Mouse (Mus musculus): Measurements from ENCODE around the gene Map1lc3a. TPM values are rescaled to one million over a fixed set of nuclear protein-coding genes. Genes with fewer than 3 reads are reported as not detected.

The Map1lc3a gene
- total and polyA plus RNA-seq, 2 experiments from 2014 or later: 425 to 789 TPM

DNA sequence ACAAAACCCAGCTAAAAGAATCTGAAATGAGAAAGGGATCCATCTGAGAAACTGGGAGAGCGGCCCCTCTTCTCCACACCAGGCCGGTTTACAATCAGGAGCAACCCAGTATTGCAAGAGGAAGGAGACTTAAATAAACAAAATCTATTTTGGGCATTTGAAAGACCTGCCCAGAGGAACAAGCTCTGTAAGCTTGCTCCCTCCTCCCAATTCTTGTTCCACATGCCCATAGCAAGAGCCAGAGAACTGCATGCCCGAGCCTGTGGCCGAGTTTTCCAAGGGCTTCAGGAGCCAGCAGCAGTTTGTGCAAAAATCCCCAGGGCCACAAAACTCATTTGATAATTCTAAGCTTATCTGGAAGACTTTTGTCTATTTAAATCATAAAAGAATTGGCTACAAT, 23.5 kb downstream of the Map1lc3a start:
- Histone ChIP-seq H3K36me3 (ENCODE audit: insufficient read depth) (peaks cover 40% of the 10 kb centered on the region), H3K9me3 (ENCODE audit: low read length) (no peaks in the 10 kb centered on the region), H3K4me1 (ENCODE audit: insufficient read depth) (no peaks in the 10 kb centered on the region), H3K27me3 (ENCODE audit: insufficient read depth, low read length) (no peaks in the 10 kb centered on the region), H3K4me3 (ENCODE audit: low read depth, low read length) (no peak overlapping the region), H3K27ac (ENCODE audit: low read depth, low read length) (no peak overlapping the region), H3K4me2 (ENCODE audit: low read depth) (no peak overlapping the region), H3K9ac (no peak overlapping the region)
- ATAC-seq (no peak), DNase-seq (no peak)
- no peak for TF ChIP-seq CTCF (IDR thresholded peaks at IDR 0.05; ENCODE audit: low read depth)
- WGBS: 86% methylated on average over 4 of the region's 4 CpGs

DNA sequence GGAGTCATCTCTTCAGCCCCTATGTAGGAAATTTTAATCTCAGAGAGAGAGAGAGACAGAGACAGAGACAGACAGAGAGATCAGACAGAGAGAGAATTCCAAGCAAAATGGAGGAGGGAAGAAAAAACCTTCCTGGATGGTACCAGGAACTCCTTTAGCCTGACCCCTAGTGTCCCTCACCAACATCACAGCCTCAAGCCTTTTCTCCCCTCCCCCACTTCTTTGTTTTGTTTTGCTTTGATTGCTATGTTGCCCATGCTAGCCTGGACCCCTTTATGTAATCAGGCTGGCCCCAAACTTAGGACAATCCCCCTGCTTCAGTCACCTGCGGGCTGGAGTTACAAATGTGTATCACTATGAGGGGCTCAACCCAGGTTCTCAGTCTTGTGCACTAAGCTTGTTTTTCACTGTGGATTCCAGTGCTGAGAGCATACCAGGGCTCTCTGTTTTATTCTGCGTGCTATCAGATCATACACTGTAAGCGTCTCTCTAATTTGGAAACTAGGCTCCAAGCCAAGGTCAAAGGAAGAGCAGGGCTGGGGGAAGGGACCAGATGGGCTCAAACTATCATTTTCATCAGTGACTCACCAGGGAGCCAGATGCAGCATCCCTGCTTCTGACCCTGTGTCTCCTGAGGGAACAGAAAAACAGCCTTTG, 33.0 kb downstream of the Map1lc3a start:
- WGBS: 36% methylated on average over 3 of the region's 3 CpGs
- H3K9ac ChIP-seq: no peak overlapping the region
- H3K27ac ChIP-seq (ENCODE audit: low read depth, low read length): peak overlapping the region; percentile 45; the same call in 1 of the 2 replicates
- peaks cover 35% of the 10 kb centered on the region for H3K36me3 ChIP-seq (ENCODE audit: insufficient read depth)
- H3K4me1 ChIP-seq (ENCODE audit: insufficient read depth): no peaks in the 10 kb centered on the region
- no peaks in the 10 kb centered on the region for H3K9me3 ChIP-seq (ENCODE audit: low read length)
- H3K27me3 ChIP-seq (ENCODE audit: insufficient read depth, low read length): no peaks in the 10 kb centered on the region
- DNase-seq (peak; percentile 24), ATAC-seq (no peak)
- H3K4me2 ChIP-seq (ENCODE audit: low read depth): no peak overlapping the region
- H3K4me3 ChIP-seq (ENCODE audit: low read depth, low read length): no peak overlapping the region
- peak; percentile 44 for TF ChIP-seq CTCF (IDR thresholded peaks at IDR 0.05; ENCODE audit: low read depth)

DNA sequence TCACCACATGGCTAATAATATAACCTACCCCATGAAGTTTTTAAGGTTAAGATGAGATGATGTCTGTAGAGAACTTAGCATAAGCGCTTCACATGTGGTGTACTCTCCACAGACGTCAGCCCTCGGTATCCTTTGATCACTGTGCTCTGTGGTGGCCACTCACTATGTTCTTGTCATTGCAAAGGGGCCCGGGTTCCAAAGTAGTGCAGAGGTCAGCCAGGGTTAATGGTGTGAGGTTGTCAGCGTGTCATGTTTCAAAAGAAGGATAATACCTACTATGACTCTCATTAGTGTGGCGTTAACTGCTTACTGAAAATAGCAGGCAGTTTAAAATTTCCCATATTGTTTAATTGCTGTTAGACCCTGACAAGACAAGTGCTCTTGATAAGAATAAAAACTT, 37.6 kb downstream of the Map1lc3a start:
- Histone ChIP-seq H3K27ac (ENCODE audit: low read depth, low read length) (no peak overlapping the region), H3K36me3 (ENCODE audit: insufficient read depth) (peaks cover 35% of the 10 kb centered on the region), H3K27me3 (ENCODE audit: insufficient read depth, low read length) (no peaks in the 10 kb centered on the region), H3K9ac (no peak overlapping the region), H3K4me3 (ENCODE audit: low read depth, low read length) (no peak overlapping the region), H3K4me2 (ENCODE audit: low read depth) (no peak overlapping the region), H3K9me3 (ENCODE audit: low read length) (no peaks in the 10 kb centered on the region), H3K4me1 (ENCODE audit: insufficient read depth) (no peaks in the 10 kb centered on the region)
- TF ChIP-seq CTCF (IDR thresholded peaks at IDR 0.05; ENCODE audit: low read depth): no peak
- no peak for ATAC-seq
- 60% methylated on average over 6 of the region's 6 CpGs for WGBS
- DNase-seq: no peak

DNA sequence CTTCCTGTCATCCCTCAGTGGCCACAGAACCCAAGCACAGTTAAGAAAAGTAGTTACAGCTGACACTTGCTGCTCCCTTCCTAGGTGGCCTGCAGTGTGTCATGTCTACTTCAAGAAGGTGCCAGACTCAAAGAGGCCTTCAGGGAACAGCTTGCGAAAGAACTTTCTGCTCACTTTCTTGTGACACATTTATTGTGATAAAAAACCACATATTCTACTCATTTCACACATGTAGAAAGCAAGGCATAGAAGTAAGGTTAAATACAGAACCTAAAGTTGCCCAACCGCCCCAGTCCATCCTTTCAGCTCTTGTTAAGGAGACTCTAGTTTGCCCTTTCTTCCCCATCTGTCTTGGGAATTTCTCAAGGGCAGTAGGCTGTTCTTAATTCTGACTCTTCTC, 42.5 kb downstream of the Map1lc3a start:
- Histone ChIP-seq H3K9ac (no peak overlapping the region), H3K4me2 (ENCODE audit: low read depth) (no peak overlapping the region), H3K4me3 (ENCODE audit: low read depth, low read length) (no peak overlapping the region), H3K36me3 (ENCODE audit: insufficient read depth) (peaks cover 23% of the 10 kb centered on the region), H3K27me3 (ENCODE audit: insufficient read depth, low read length) (no peaks in the 10 kb centered on the region), H3K9me3 (ENCODE audit: low read length) (no peaks in the 10 kb centered on the region), H3K4me1 (ENCODE audit: insufficient read depth) (no peaks in the 10 kb centered on the region), H3K27ac (ENCODE audit: low read depth, low read length) (no peak overlapping the region)
- DNase-seq (no peak), ATAC-seq (no peak)
- 93% methylated on average over 2 of the region's 2 CpGs for whole genome bisulfite sequencing
- no peak for TF ChIP-seq CTCF (IDR thresholded peaks at IDR 0.05; ENCODE audit: low read depth)

DNA sequence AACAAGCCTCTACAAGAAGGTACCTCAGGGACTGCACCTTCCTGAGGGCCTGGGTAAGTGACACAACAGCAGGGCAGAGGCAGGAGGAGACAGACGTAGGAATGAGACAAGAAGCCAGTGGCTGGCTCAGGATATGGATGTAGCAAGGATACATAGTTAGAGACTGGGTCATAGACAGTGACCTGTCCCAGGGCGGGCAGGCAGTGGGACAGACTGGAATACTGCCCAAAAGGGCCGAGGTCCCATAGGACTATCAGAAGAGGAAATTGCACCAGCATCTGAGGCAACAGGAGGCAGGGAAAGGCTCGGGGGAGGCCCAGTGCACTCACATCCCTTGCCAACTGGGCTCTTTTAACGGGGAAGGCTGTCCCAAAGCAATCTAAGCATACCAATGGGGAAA, 44.5 kb downstream of the Map1lc3a start:
- DNase-seq: no peak
- Histone ChIP-seq H3K4me2 (ENCODE audit: low read depth) (no peak overlapping the region), H3K4me3 (ENCODE audit: low read depth, low read length) (no peak overlapping the region), H3K27me3 (ENCODE audit: insufficient read depth, low read length) (no peaks in the 10 kb centered on the region), H3K9ac (no peak overlapping the region), H3K9me3 (ENCODE audit: low read length) (no peaks in the 10 kb centered on the region), H3K27ac (ENCODE audit: low read depth, low read length) (no peak overlapping the region), H3K4me1 (ENCODE audit: insufficient read depth) (no peaks in the 10 kb centered on the region), H3K36me3 (ENCODE audit: insufficient read depth) (peaks cover 12% of the 10 kb centered on the region)
- ATAC-seq: no peak
- TF ChIP-seq CTCF (IDR thresholded peaks at IDR 0.05; ENCODE audit: low read depth): no peak
- 86% methylated on average over 5 of the region's 5 CpGs for WGBS

DNA sequence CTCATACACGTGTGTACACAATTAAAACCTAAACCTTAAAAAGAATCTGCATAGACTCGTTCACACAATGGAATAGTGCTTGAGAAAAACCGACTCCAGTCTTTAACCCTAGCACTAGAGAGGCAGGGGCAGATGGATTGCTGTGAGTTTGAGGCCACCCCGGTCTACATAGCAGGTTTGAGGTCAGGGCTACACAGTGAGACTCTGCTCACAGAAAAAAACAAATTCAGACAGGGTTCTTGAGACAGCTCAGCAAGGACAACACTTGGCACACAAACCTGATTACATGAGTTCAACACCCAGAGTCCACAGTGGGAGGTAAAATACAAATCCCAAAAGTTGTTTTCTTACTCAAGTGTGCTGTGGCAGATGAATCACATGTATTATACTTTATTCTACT, 49.9 kb downstream of the Map1lc3a start:
- Histone ChIP-seq H3K36me3 (ENCODE audit: insufficient read depth) (peaks cover 34% of the 10 kb centered on the region), H3K9me3 (ENCODE audit: low read length) (no peaks in the 10 kb centered on the region), H3K27me3 (ENCODE audit: insufficient read depth, low read length) (no peaks in the 10 kb centered on the region), H3K4me2 (ENCODE audit: low read depth) (no peak overlapping the region), H3K9ac (no peak overlapping the region), H3K27ac (ENCODE audit: low read depth, low read length) (no peak overlapping the region), H3K4me3 (ENCODE audit: low read depth, low read length) (no peak overlapping the region), H3K4me1 (ENCODE audit: insufficient read depth) (no peaks in the 10 kb centered on the region)
- 90% methylated on average over 4 of the region's 4 CpGs for WGBS
- TF ChIP-seq CTCF (IDR thresholded peaks at IDR 0.05; ENCODE audit: low read depth): no peak
- no peak for ATAC-seq
- DNase-seq: no peak

Other genes with a start within 250 kb of the Map1lc3a start
- gene Ahcy, start 201.8 kb upstream of the Map1lc3a start, total RNA-seq (2014; rRNA removed): 62.7 and 70.1 TPM in 2 replicates
- 42.2 and 42.6 TPM in 2 replicates for gene Ahcy, start 201.8 kb upstream of the Map1lc3a start, polyA plus RNA-seq (2015; fragmentation: Nextera tagmentation; extraction: Ambion mirVana)
- gene Itch, start 142.8 kb upstream of the Map1lc3a start, total RNA-seq (2014; rRNA removed): 45.7 and 49.5 TPM in 2 replicates
- 10.0 and 17.4 TPM in 2 replicates for gene Itch, start 142.8 kb upstream of the Map1lc3a start, polyA plus RNA-seq (2015; fragmentation: Nextera tagmentation; extraction: Ambion mirVana)
- 310 and 492 TPM in 2 replicates for gene Dynlrb1, start 39.8 kb upstream of the Map1lc3a start, total RNA-seq (2014; rRNA removed)
- gene Dynlrb1, start 39.8 kb upstream of the Map1lc3a start, polyA plus RNA-seq (2015; fragmentation: Nextera tagmentation; extraction: Ambion mirVana): 790 and 1,004 TPM in 2 replicates
- 26.5 and 31.2 TPM in 2 replicates for gene Pigu, start 81.1 kb downstream of the Map1lc3a start, total RNA-seq (2014; rRNA removed)
- gene Pigu, start 81.1 kb downstream of the Map1lc3a start, polyA plus RNA-seq (2015; fragmentation: Nextera tagmentation; extraction: Ambion mirVana): 50.2 and 50.7 TPM in 2 replicates
- 76.0 and 100.0 TPM in 2 replicates for gene Trp53inp2, start 104.8 kb downstream of the Map1lc3a start, total RNA-seq (2014; rRNA removed)
- 58.6 and 60.2 TPM in 2 replicates for gene Trp53inp2, start 104.8 kb downstream of the Map1lc3a start, polyA plus RNA-seq (2015; fragmentation: Nextera tagmentation; extraction: Ambion mirVana)
- 32.4 and 45.8 TPM in 2 replicates for gene Ncoa6, start 197.6 kb downstream of the Map1lc3a start, total RNA-seq (2014; rRNA removed)
- gene Ncoa6, start 197.6 kb downstream of the Map1lc3a start, polyA plus RNA-seq (2015; fragmentation: Nextera tagmentation; extraction: Ambion mirVana): 23.5 and 26.8 TPM in 2 replicates
- gene Acss2, start 241.7 kb downstream of the Map1lc3a start, total RNA-seq (2014; rRNA removed): 25.5 and 27.7 TPM in 2 replicates
- 13.3 and 16.3 TPM in 2 replicates for gene Acss2, start 241.7 kb downstream of the Map1lc3a start, polyA plus RNA-seq (2015; fragmentation: Nextera tagmentation; extraction: Ambion mirVana)
- gene Ggt7, start 241.9 kb downstream of the Map1lc3a start, total RNA-seq (2014; rRNA removed): 131 and 137 TPM in 2 replicates
- gene Ggt7, start 241.9 kb downstream of the Map1lc3a start, polyA plus RNA-seq (2015; fragmentation: Nextera tagmentation; extraction: Ambion mirVana): 78.5 and 85.3 TPM in 2 replicates

All from forebrain, postnatal 0 days (tissue).